Mouse (Mus musculus): Measurements from ENCODE around the gene Syde2.
A peak's percentile ranks its signal among the peaks of the same experiment; 100 is the strongest.
"Not testable (repeated sequence)": the region's sequence is repeated elsewhere in the genome, so short reads cannot be mapped to it uniquely, and the experiment has no call there.

Gene Syde2

DNA sequence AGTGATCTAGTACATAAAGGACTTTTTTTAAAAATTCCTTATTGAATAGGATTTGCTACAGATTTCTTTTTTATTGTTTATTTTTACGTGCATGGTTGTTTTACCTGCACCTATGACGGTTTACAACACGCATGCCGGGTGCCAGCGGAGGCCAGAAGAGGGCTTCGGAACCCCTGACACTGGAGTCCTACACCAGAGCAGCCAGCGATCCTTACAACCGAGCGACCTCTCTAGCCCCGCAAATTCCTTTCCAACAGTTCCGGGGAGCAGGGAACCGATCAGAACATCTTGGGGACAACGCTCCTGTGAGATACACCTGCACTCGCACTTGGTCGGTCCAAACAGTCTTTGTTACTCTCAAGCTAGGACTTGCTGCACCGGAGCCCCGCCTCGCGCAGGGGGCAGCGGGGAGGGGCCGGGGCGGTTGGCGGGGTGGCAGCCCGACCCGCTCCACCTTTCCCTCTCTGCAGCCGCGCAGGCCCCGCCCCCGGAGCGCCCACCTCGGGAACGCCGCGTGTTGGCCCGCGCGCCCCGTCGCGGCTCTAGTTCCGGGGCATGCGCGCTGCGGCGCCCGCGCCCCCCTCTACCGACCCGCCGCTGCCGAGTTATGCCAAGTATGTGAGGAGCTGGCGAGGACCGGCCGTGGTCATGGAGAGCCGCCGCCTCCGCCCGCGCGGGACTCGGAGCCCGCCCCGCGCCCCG, at the start of gene Syde2:
Gene Syde2 (plus strand): TSS at position 603 of the 702 bp plus-strand sequence.
- peak in 1 of 2 experiments; percentile 29 for DNase-seq (ENCODE audit: low spot score in 2 of 2)

DNA sequence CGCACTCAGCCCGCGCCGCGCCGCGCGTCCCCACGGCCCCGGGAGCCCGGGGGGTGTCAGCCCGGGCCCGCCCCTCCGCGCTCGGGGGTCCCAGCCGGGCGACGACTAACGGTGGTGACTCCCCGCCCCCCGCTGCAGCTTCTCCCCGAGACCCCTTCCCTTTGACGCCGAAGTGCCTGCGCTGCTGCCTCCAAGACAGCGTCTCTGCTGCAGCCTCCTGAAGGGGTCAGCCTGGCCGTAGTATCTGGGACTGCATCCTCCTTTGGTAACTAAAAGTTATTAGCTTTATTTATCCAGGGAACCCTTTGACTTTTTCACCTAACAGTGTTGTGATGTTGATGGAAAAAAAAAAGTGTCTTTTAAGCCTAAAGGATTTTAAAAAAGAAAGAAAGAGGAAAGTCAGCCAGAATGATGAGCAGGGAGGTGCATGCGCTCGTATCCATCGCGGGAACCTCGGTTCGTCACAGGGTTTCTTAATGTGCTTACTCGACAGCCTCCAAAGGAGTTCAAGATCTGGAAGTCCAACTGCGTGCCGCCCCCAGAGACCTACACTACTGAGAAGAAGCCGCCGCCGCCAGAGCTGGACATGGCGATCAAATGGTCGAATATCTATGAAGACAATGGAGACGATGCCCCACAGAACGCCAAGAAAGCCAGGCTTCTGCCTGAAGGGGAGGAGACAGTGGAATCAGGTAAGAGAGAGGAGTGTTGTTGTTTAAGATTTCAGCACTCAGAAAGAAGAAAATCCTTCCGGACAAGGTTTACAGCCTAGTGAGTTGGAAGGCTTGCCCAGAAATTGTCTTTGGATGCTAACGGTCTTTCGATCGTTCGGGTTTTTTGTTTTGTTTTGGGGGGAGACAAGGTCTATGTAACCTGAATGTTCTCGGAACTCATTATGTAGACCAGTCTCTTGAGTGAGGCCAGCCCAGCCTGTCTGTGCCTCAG, 49.0 kb upstream of the Syde2 start:
- peak in 1 of 2 experiments; percentile 43 for DNase-seq (ENCODE audit: low spot score in 2 of 2)

DNA sequence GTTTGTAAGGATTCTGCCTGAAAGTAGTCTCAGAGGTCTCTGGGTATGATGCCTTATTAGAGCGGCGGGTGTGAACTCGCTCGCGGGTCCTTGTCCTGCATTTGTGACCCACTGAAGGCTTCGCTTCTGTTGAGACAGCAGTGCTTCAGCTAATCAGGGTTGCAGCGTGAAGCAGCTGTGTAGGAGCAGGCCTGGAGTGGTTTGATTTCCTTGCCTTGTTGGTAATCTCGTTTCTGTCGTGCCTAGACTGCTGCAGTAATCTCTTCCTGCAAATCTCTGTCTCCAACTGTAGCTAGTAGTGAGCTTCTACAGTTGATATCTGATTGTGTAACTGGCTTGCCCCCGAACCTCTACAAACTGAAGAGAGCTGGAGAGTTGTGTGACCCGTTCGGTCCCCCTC, 48.3 kb upstream of the Syde2 start:
- no peak for DNase-seq (ENCODE audit: low spot score in 2 of 2)

DNA sequence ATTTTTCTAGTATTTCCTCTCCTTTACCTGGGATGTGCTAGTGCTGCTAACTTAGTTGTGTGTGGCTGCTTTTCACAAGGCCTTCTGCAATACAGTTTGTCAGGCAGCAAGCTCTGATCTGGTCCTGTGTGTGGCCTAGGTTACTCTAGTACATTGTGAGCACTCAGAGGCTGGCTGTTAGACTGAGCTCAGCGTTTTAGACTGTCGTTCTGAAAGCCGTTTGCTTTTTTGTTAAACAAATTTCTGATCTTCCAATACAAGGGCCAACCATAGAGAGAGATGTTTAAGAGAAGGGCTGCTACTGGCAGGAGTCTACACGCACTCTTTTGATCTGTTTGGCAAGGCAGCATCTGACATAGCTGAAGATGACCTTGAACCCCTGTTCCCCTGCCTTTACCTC, 47.7 kb upstream of the Syde2 start:
- DNase-seq (ENCODE audit: low spot score in 2 of 2) = no peak

DNA sequence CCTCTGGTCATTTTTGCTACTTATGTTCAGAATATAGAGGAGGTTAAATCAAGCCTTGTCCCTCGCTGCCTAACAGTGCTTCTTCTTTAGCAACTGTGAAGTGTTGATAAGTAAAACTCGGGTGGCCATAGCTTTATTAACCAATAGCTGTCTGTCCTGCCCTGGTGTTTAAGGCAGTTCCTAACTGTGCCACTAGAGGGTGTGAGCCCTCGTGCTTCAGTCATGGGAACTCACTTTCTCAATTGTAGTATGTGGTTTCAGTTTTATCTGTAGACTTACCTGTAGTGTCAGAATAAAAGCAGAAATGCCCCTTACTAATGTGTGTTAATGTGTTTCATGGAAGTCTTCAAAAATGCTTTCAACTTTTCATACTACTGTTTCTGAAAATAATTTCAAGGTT, 45.7 kb upstream of the Syde2 start:
- peak; percentile 61 to 82 for DNase-seq (ENCODE audit: low spot score in 2 of 2)

DNA sequence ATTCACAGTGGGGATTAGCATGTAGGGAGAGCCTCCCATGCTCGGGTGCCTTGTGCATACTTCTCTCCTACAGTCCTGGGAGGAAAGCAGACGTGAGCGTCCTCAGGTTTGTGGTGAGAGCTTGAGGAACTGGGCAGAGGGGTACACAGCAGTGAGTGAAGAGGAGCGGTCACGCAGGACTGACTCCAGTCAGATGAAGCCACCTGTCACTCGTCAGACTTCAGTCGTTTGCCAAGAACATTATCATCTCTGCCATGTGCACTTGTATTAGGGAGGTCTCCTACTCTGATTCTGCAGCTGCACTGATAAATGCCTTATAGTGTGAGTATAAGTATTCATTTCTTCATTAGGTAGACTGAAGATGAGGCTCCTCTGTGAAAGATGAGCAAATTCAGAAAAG, 43.3 kb upstream of the Syde2 start:
- no peak for DNase-seq (ENCODE audit: low spot score in 2 of 2)

DNA sequence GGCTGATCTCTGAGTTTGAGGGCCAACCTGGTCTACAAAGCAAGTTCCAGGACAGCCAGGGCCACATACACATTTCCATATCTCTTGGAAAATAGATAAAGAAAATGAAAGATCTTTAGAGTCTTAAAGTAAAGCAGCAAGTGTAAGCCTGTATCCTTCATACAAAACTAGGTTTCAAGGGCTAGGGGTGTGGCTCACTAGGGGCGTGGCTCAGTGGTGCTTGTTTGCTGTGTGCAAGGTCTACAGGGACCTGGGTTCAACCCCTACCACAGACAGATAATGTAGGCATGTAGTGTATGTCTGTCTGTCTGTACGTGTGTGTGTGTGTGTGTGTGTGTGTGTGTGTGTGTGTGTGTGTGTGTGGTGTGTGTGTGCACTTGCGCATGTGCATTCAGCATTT, 41.8 kb upstream of the Syde2 start:
- DNase-seq (ENCODE audit: low spot score in 2 of 2) = no peak

DNA sequence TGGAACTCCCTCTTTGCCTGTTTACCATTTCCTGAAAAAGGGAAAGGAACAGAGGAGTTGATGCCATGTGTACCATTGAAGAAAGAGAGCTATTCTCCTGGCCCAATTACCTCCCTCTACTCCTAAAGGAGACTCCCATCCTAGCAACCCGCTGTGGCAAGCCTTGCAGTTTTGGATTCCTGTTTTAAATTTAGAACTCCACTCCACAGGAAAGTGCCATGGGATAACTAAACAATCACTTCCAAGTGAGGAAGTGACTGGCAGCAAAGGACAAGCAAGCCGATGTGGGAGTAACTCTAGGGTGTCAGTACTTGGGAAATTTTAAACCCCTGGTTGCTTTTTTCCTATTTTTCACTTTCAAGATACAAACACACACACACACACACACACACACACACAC, 41.0 kb upstream of the Syde2 start:
- DNase-seq (ENCODE audit: low spot score in 2 of 2) = no peak

DNA sequence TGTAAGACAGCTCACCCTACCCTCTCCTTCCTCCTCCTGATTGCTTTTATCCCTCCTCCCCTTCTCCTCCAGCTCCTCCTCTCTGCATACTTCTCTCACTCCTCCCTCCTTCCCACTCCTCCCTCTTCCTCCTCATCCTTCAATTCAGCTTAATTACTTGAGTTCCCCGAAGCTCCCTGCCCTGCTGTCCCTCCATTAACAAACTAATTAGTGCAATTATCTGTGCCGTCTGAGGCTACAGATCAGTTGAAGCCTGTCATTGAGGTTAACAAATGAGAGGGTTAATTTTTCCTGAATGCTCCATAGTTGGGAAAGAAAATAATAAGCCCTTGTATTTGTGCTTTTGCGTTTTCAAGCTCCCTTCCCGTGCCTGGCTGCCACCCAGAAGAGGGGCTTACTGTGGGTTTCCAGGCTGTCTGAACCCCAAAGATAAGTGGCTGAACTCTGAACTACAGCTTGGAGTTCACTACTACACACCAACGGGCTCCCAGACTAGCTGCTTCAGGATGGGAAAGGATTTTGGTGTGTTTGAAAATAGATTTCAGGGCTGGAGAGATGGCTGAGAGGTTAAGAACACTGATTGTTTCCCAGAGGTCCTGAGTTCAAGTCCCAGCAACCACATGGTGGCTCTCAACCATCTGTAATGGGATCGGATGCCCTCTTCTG, 40.0 kb upstream of the Syde2 start:
- no peak for DNase-seq (ENCODE audit: low spot score in 2 of 2)

DNA sequence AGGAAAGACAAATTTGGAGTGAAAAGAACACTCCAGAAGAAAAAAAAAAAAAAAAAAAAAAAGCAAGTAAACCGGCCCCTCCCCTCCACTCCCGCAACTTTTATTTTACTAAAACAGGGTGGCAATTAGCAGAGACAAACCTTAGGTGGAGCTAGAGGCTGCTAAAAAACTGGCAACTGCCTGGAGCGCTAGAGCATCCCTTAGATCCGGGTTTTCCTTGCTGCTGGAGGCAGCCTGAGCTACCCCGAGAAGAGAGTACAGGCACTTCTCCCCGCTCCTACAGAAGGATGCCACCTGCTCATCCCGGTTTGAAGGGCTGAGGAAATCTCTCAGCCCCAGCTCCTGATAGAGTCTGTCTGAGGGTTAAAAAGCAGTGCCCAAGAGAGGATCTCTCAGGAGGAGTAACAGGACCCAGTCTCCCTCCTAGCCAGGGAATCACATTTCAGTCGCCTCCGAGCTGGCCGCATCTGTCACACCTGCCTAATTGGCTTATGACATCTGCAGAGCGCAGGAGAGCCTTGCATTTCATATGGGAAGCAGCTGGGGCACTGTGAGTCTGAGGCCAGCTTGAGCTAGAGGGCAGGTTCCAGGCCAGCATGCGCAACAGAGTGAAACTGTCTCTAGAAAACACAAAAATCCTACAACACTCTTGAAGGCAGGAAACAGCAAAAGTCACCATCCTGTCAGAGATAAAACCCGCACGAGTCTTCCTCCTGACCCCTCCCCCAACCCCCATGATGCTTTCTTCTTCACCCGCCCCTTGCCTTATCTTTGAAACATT, 37.4 kb upstream of the Syde2 start:
- peak in 1 of 2 experiments; percentile 20 for DNase-seq (ENCODE audit: low spot score in 2 of 2)

DNA sequence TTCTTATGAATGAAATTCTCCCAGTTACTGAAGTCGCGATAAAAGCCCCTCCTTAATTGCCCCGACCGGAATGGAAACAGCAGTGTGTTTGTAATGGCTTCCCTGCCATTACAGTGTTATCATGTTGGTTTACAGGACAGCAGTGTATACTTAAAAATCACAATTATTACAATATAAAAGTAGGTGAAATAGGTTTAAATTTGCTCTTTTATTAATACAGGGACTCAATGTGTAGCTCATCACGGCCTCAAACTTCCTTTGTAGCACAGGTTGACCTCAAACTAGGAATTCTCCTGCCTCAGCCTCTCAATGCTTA, 36.9 kb upstream of the Syde2 start:
- DNase-seq (ENCODE audit: low spot score in 2 of 2) = no peak

DNA sequence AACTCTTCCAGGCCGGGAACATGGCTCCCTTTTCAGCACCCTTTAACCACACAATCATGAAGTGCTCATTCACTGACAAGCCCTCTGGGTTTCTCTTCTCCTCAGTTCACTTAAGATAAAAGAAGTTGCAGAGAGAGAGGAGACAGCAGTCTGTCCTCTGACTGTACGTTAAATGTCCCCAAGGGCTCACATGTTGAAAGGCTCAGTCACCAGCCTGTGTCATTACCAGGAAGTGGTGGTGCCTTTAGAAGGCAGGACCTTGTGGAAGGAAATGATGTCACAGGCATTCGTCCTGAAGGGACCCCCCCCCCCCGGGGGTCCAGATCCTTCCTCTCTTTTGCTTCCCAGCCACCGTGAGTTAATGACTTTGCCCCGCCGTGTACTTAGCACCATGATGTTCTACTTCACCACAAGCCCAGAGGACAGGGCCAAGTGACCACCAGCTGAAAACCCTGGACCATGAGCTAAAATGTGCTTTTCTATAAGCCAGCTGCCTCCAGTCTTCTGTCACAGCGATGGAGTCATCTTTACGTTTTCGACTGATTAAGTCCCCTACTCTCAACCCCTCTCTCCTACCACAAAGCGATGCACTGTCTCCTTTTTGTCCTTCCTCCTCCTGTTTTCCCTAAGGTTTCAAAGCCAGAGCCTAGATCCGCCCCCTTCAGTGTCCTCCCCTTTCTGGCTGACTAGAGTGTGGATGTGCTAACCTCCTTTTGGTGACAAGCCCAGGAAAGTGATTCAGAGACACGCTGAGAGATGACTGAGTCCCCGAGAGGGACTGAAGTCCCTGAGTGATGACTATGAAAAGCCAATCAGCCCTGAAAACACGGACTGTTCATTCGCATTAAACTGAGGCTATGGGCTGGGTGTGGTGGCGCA, 36.1 kb upstream of the Syde2 start:
- no peak for DNase-seq (ENCODE audit: low spot score in 2 of 2)

DNA sequence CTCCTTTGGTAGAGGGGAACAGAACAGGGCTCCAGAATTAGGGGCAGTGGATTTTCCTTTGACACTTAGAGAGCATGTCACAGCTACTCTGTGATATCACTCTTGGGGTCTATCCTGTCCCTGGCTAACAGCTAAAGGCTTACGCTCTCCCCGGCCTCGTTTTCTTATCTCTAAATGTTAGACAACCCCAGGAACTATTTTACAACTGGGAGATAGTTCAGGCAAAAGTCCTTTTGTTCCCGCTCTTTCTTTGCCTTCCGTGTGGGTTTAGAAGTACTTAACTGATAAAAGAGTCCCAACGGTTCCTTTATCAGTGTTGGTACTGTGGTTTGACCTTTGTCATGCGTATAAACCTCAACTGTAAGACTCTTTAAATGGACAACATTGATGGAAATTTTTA, 34.7 kb upstream of the Syde2 start:
- no peak for DNase-seq (ENCODE audit: low spot score in 2 of 2)

DNA sequence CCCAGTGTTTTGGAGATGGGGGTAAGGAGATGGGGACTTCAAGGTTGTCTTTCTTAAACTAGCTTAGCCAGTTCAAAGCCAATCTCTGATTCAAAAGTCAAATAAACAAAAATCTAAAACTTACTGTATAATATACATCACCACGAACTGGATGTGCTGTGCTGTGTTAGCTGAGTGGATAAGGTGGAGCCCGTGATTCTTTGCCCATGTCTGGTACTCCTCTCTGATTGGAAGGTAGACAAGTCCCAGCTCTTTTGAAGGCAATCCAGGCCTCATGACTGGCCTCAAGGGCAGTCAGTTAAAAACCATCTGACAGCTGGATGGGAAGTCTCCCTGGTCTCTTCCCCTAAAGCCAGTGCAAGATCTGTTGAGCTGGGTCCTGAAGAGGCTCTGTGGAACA, 34.3 kb upstream of the Syde2 start:
- no peak for DNase-seq (ENCODE audit: low spot score in 2 of 2)

DNA sequence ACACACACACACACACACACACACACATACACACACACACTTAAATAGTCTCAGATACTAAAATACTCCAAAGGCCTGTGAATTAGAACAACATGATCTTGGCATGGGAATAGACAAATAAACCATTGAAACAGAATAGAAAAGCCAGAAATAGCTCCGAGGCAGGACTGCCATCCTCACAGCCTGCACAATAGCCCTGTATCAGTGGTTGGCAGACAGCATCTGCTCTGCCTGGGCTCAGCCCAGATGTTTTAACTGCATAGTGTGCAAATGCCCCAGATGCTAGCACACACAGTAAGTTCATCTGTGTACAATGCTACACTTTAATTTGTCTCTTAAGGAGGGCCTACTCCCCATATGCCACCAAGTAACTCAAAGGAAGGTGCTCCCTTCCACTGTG, 27.8 kb upstream of the Syde2 start:
- no peak for DNase-seq (ENCODE audit: low spot score in 2 of 2)

DNA sequence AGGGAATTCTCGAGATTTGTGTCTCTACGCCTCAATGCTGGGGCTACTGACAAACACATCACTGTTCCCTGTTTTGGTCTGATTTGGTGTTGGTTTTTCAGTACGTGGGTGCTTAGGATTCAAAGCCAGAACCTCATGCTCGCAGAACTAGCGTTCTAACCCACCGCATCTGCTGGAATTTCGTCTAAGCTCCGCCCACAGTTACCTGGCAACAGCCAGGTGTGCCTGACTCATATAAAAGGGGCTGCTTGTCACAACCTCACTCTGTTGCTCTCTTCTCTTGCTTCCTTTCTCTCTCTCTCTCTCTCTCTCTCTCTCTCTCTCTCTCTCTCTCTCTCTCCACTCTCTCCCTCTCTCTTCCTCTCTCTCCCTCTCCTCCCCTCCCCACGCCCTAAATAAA, 25.3 kb upstream of the Syde2 start:
- no peak for DNase-seq (ENCODE audit: low spot score in 2 of 2)

DNA sequence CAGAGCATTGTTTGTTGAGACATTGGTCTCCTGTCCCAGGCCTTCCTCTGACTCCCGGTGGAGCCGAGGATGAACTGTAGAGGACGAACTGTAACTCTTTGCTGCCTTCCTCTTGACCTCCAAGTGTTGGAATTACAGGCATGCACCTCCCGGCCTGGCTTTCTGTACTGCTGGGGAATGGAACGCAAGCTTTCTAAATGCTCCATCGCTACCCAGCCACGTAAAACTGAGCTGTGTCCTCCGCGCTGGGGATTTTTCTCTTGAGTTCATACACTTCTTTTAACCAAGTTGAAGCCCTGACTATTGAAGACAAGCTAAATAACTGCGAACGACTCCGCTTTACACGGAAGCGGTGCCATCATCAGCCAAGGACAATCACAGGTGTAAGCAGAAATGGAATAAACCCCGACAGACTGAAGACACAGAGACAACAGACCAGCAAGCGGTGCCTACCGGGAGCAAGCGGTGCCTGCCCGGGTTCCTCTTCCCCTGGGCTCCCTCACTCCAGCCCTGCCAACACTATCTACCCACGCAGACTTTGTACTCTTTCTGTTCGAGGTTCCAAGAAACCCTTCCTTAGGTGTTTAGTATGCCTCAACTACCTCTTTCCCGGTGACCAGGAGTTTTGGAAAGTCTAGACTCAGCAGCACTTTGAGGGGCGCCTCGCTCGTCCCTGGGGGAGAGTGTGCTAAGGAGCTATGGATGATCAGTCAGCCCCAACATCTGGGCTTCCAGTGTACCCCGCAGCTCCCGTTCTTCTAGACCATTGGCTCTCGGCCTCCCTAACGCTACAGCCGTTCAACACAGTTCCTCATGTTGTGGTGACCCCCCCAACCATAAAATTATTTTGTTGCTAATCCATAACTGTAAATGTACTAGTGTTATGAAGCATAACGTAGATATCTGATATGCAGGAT, 24.3 kb upstream of the Syde2 start:
- DNase-seq (ENCODE audit: low spot score in 2 of 2) = no peak

DNA sequence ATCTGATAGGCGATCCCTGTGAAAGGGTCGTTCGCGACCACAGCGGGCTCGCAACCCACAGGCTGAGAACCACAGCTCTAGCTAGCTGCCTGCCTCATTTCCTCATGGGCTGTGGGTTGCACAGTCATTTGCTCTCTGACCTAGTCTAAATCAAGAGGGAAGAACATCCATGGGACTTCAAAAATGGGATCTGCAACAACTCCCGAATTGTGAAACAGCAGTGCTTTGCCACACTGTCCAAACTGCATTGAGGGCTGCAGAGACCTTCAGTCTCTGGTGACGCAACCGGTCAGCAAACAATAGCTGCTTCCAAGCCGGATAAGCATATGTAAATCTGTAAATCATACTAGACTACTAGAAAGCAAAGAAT, 23.7 kb upstream of the Syde2 start:
- DNase-seq (ENCODE audit: low spot score in 2 of 2) = no peak

DNA sequence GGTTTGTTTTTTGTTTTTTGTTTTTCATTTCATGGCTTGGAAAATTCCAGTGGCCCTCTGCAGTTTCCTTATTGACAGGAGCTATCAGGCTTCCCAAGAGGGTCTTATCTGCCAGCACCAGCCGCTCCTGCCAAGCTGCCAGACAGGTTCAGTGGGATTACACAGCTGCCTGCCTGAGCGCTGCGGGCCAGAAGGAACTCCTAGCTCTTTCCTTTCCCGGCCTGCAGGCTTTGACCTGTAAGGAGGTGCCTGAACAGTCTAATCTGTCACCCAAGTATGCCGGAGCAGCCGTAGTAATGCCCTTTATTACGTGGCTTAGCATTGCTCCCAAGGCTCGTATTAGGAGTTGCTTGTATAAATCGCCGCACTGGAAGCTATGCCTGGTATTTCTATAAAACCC, 23.2 kb upstream of the Syde2 start:
- DNase-seq (ENCODE audit: low spot score in 2 of 2) = no peak

DNA sequence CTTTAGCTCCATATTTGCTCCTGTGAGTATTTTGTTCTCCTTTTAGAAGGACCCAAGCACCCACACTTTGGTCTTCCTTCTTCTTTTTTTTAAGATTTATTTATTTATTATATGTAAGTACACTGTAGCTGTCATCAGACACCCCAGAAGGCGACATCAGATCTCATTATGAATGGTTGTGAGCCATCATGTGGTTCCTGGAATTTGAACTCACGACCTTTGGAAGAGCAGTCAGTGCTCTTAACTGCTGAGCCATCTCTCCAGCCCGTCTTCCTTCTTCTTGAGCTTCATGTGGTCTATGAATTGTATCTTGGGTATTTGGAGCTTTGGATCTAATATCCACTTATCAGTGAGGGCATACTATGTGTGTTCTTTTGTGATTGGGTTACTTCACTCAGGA, 22.1 kb upstream of the Syde2 start:
- not testable (repeated sequence) for DNase-seq (ENCODE audit: low spot score in 2 of 2)
